Mouse (Mus musculus): ENCODE measurements around the gene B3gat2. TPM values are rescaled to one million over a fixed set of nuclear protein-coding genes. Genes with fewer than 3 reads are reported as not detected.

Gene B3gat2
- total RNA-seq, 2 experiments from 2014 or later, result 16.6 to 19.9 TPM

Other genes starting within 250 kb of the B3gat2 start
- 100 to 1,000 TPM; 207 to 219 TPM for gene Smap1, start 160.6 kb downstream of the B3gat2 start, total RNA-seq (2021)
- 10 to 100 TPM; 43.4 to 48.3 TPM for gene Sdhaf4, start 243.9 kb downstream of the B3gat2 start, total RNA-seq (2021)

All from left cerebral cortex, postnatal 4 days (tissue).